Mouse (Mus musculus) hindbrain, embryonic 12.5 days (tissue): Measurements from ENCODE around the gene Slc4a2. TPM values are rescaled to one million over a fixed set of nuclear protein-coding genes. Genes with fewer than 3 reads are reported as not detected.

ENCODE experiments used
- ATAC-seq: fragments of 200-750 bp; cut with Nextera tagmentation; 2 replicates; pipeline ENCODE4 v1.8.0; 2017; ENCODE audit warnings: moderate TSS enrichment; ENCODE audit not compliant: low FRiP score
- H3K27ac ChIP-seq: fragments of 300-500 bp; sonication (generic); 2 replicates; pipeline ENCODE4 v1.5.1; 2016; ENCODE audit warnings: mild to moderate bottlenecking
- H3K27me3 ChIP-seq: fragments of 300-500 bp; sonication (generic); 2 replicates; pipeline ENCODE4 v1.6.1; 2016; ENCODE audit warnings: mild to moderate bottlenecking
- H3K36me3 ChIP-seq: fragments of 300-500 bp; sonication (generic); 2 replicates; pipeline ENCODE4 v1.6.1; 2016; ENCODE audit warnings: mild to moderate bottlenecking
- H3K4me1 ChIP-seq: fragments of 300-500 bp; sonication (generic); 2 replicates; pipeline ENCODE4 v1.6.1; 2016
- H3K4me2 ChIP-seq: fragments of 300-500 bp; sonication (generic); replicated peaks from 2 replicates; pipeline ENCODE4 v1.6.1; 2016; ENCODE audit warnings: mild to moderate bottlenecking
- H3K4me3 ChIP-seq: fragments of 300-500 bp; sonication (generic); 2 replicates; pipeline ENCODE4 v1.5.1; 2016; ENCODE audit warnings: mild to moderate bottlenecking
- H3K9ac ChIP-seq: fragments of 300-500 bp; sonication (generic); 2 replicates; pipeline ENCODE4 v1.6.1; 2016; ENCODE audit warnings: mild to moderate bottlenecking, moderate library complexity
- H3K9me3 ChIP-seq: fragments of 300-500 bp; sonication (generic); replicated peaks from 2 replicates; pipeline ENCODE4 v1.6.1; 2016; ENCODE audit warnings: mild to moderate bottlenecking
- WGBS: fragments of 180-500 bp; shearing (Covaris S2); methylation state at CpG from one replicate; pipeline ENCODE4 v1.1.7; 2016; 5-methylcytosine and 5-hydroxymethylcytosine counted together
- polyA plus RNA-seq: library from polyadenylated mRNA; unstranded; fragments of >200 nt; fragmentation: Nextera tagmentation; extraction: Ambion mirVana; gene quantifications from 2 replicates; pipeline ENCODE4 v1.2.1, GENCODE M21; 2016

Gene Slc4a2
- 38.1 and 39.9 TPM in 2 replicates for polyA plus RNA-seq

- WGBS = under 1% methylated on average over 46 of the region's 46 CpGs
- peaks cover 25% of the 10 kb centered on the region for H3K36me3 ChIP-seq
- H3K4me1 ChIP-seq = peaks cover 55% of the 10 kb centered on the region
- H3K4me2 ChIP-seq = peak within 1 kb of the TSS; percentile 80
- H3K27me3 ChIP-seq = peaks cover 13% of the 10 kb centered on the region; the same call in 1 of the 2 replicates
- H3K4me3 ChIP-seq = peak within 1 kb of the TSS; percentile 57
- peak; percentile 94 for ATAC-seq
- H3K27ac ChIP-seq = peak within 1 kb of the TSS; percentile 90
- no peaks in the 10 kb centered on the region for H3K9me3 ChIP-seq
- peak within 1 kb of the TSS; percentile 73 for H3K9ac ChIP-seq
Measured at GRCm38 (mm10) chr5:24423129-24424003, at the start of gene Slc4a2, which contains the start of gene Cdk5. Gene Slc4a2, plus strand, starts transcription at chr5:24423837. Gene Cdk5, minus strand, starts transcription at chr5:24423530.

DNA sequence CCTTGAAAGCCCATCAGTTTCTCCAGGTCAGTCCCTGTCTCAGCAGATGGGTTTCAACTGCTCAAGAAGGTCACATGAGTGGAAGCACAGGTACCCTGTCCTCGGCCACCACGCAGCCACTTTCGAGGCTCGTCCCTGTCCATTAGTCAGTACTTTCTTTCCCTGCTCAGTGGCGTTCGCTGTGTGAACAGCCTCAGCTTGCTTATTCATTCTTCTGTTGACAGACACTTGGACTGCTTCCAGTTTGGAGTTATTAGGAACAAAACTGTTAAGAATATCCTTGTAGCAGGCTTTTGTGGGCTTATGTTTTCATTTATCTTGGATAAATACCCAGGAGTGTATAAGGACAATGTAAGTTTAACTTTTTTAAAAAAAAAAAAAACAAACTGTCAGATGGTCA, 49.4 kb upstream of the Slc4a2 start:
- no peaks in the 10 kb centered on the region for H3K36me3 ChIP-seq
- 48% methylated on average over 6 of the region's 6 CpGs for WGBS
- no peak overlapping the region for H3K27ac ChIP-seq
- no peaks in the 10 kb centered on the region for H3K4me1 ChIP-seq
- no peak overlapping the region for H3K9ac ChIP-seq
- ATAC-seq = no peak
- H3K4me3 ChIP-seq = no peak overlapping the region
- H3K27me3 ChIP-seq = no peaks in the 10 kb centered on the region
- H3K9me3 ChIP-seq = no peaks in the 10 kb centered on the region
- H3K4me2 ChIP-seq = no peak overlapping the region

- H3K36me3 ChIP-seq = no peaks in the 10 kb centered on the region
- H3K4me1 ChIP-seq = no peaks in the 10 kb centered on the region
- ATAC-seq = no peak
- no peak overlapping the region for H3K4me3 ChIP-seq
- no peak overlapping the region for H3K27ac ChIP-seq
- H3K9me3 ChIP-seq = no peaks in the 10 kb centered on the region
- WGBS = 87% methylated on average over 7 of the region's 7 CpGs
- H3K4me2 ChIP-seq = no peak overlapping the region
- no peaks in the 10 kb centered on the region for H3K27me3 ChIP-seq
- no peak overlapping the region for H3K9ac ChIP-seq
Measured at GRCm38 (mm10) chr5:24374666-24375328, 48.8 kb upstream of the Slc4a2 start.

DNA sequence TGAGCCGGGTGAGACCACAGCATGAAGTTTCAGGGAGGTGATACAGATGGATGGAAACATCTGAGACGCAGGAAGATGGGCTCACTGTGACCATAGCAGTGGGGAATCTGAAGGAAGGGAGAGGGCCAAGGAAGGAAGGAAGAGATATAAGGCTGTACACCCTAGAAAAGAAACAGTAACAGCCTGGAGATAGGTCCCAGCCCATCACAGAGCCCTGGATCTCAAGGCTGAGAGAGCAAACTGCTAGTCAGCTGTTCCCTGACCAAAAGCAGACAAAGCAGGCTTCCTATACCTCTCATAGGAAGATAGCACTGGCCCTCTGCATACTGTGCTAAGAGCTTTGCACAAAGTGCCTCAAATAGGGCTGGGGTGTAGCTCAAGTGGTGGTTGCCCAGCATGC, 44.9 kb upstream of the Slc4a2 start:
- Histone ChIP-seq H3K9ac (no peak overlapping the region), H3K4me2 (no peak overlapping the region), H3K4me3 (no peak overlapping the region), H3K36me3 (no peaks in the 10 kb centered on the region), H3K4me1 (peaks cover 7% of the 10 kb centered on the region; the same call in 1 of the 2 replicates), H3K27me3 (no peaks in the 10 kb centered on the region), H3K27ac (no peak overlapping the region), H3K9me3 (no peaks in the 10 kb centered on the region)
- no peak for ATAC-seq
- WGBS = 82% methylated on average over 2 of the region's 2 CpGs

DNA sequence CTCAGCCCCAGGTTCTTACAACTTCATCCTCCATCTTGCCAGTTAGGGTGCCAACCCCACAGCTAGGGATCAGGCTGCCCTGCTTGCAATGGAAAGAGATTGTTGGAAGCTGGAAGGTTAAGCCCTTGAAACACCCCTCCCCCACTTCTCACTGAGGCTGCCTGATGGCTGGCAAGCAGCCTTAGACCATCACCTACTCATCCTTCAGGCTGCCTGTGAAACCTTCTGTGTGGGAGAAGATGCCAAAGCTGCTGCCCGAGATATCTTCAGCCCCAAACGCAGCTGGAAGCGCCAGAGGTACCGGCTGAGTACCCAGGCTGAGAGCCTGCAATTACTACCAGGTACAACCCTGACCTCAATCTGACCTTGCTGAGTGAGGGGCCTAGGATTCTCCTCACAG, 44.1 kb upstream of the Slc4a2 start:
- peaks cover 11% of the 10 kb centered on the region for H3K4me1 ChIP-seq
- ATAC-seq = no peak
- no peak overlapping the region for H3K27ac ChIP-seq
- WGBS = 69% methylated on average over 4 of the region's 4 CpGs
- no peaks in the 10 kb centered on the region for H3K36me3 ChIP-seq
- no peak overlapping the region for H3K4me2 ChIP-seq
- H3K27me3 ChIP-seq = peaks cover 1% of the 10 kb centered on the region; the same call in 1 of the 2 replicates
- no peaks in the 10 kb centered on the region for H3K9me3 ChIP-seq
- no peak overlapping the region for H3K4me3 ChIP-seq
- H3K9ac ChIP-seq = no peak overlapping the region

DNA sequence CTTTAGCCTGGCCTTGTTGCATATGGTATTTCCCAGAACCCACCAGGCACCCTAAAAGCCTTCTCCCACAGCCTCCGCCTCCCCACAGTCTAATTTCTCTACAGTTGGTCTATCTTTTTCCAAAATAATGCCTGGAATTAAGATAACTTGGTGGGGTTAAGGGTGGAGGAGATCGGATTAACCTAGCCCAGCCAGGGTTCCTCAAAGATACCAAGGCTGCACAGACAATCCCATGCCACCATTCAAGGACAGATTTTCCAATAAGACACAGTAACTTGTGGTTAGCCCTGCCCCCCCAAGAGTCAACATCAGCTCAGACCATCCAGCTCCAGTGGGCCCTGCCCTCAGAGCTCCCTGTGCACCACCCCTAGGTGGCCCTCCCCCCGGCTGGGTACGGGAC, 43.1 kb upstream of the Slc4a2 start:
- Histone ChIP-seq H3K9me3 (no peaks in the 10 kb centered on the region), H3K4me3 (no peak overlapping the region), H3K27me3 (peaks cover 9% of the 10 kb centered on the region), H3K4me2 (no peak overlapping the region), H3K4me1 (peaks cover 11% of the 10 kb centered on the region), H3K36me3 (no peaks in the 10 kb centered on the region), H3K9ac (no peak overlapping the region), H3K27ac (no peak overlapping the region)
- 96% methylated on average over 4 of the region's 4 CpGs for WGBS
- ATAC-seq = no peak

DNA sequence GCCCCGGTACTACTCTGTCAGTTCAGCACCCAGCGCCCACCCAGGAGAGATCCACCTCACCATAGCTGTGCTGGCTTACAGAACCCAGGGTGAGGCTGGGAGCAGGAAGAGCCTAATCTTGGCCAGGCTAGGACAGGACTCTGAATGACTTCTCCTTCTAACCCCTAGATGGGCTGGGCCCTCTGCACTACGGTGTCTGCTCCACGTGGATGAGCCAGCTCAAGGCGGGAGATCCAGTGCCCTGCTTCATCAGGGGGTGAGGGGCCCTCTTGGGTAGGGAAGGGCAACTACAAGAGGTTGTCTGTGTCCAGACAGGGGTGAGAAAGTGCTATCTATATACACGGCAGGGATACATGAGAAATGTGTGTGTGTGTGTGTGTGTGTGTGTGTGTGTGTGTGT, 42.2 kb upstream of the Slc4a2 start:
- H3K9ac ChIP-seq = no peak overlapping the region
- 74% methylated on average over 6 of the region's 6 CpGs for WGBS
- H3K27ac ChIP-seq = no peak overlapping the region
- no peak overlapping the region for H3K4me3 ChIP-seq
- H3K4me1 ChIP-seq = peaks cover 11% of the 10 kb centered on the region
- H3K9me3 ChIP-seq = no peaks in the 10 kb centered on the region
- H3K27me3 ChIP-seq = peaks cover 19% of the 10 kb centered on the region
- no peak for ATAC-seq
- H3K4me2 ChIP-seq = no peak overlapping the region
- no peaks in the 10 kb centered on the region for H3K36me3 ChIP-seq

- Histone ChIP-seq H3K4me3 (no peak overlapping the region), H3K27ac (no peak overlapping the region), H3K36me3 (no peaks in the 10 kb centered on the region), H3K4me1 (peaks cover 14% of the 10 kb centered on the region), H3K4me2 (no peak overlapping the region), H3K27me3 (peaks cover 24% of the 10 kb centered on the region), H3K9me3 (no peaks in the 10 kb centered on the region), H3K9ac (no peak overlapping the region)
- 56% methylated on average over 2 of the region's 2 CpGs for WGBS
- no peak for ATAC-seq
Measured at GRCm38 (mm10) chr5:24381988-24382387, 41.6 kb upstream of the Slc4a2 start.

- H3K27ac ChIP-seq = peak overlapping the region; percentile 1; the same call in 1 of the 2 replicates
Measured at GRCm38 (mm10) chr5:24383026-24383859, 40.4 kb upstream of the Slc4a2 start.

GRCm38 (mm10) chr5:24384407-24384806, 39.2 kb upstream of the Slc4a2 start:
- H3K27me3 ChIP-seq = peaks cover 47% of the 10 kb centered on the region
- 68% methylated on average over 6 of the region's 6 CpGs for WGBS

More at GRCm38 (mm10) chr5:24383026-24383859, 40.4 kb upstream of the Slc4a2 start:
- Histone ChIP-seq H3K4me3 (peak overlapping the region; percentile 43), H3K27me3 (peaks cover 37% of the 10 kb centered on the region), H3K9ac (peak overlapping the region; percentile 56), H3K9me3 (no peaks in the 10 kb centered on the region), H3K4me2 (peak overlapping the region; percentile 63), H3K4me1 (peaks cover 26% of the 10 kb centered on the region), H3K36me3 (no peaks in the 10 kb centered on the region)
- under 1% methylated on average over 34 of the region's 34 CpGs for WGBS
- peak; percentile 85 for ATAC-seq

DNA sequence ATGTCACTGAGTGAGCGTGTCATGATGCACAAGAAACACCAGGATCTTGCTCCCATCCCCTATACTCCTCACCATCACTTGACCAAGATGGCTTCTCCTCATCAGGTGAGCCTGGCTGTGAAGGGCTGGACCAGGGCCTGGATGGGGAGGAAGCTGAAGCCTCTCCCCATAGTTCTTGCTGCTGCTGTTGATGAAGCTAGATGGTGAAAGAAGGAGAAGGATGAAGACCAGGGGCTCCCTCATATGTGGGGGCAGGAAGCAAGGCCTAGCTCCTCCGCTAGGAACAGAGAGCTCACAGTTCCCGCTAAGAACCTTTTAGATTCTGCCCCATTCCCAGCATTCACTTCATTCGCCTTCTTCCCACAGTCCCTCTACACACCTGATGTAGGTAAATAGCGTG, 38.3 kb upstream of the Slc4a2 start:
- H3K36me3 ChIP-seq = no peaks in the 10 kb centered on the region
- peaks cover 28% of the 10 kb centered on the region for H3K4me1 ChIP-seq
- no peak overlapping the region for H3K27ac ChIP-seq
- H3K4me2 ChIP-seq = no peak overlapping the region
- 91% methylated on average over 5 of the region's 5 CpGs for WGBS
- no peak overlapping the region for H3K9ac ChIP-seq
- no peak overlapping the region for H3K4me3 ChIP-seq
- peaks cover 54% of the 10 kb centered on the region for H3K27me3 ChIP-seq
- no peaks in the 10 kb centered on the region for H3K9me3 ChIP-seq
- no peak for ATAC-seq

More at GRCm38 (mm10) chr5:24384407-24384806, 39.2 kb upstream of the Slc4a2 start:
- Histone ChIP-seq H3K4me1 (peaks cover 28% of the 10 kb centered on the region), H3K9ac (no peak overlapping the region), H3K9me3 (no peaks in the 10 kb centered on the region), H3K27ac (no peak overlapping the region), H3K4me2 (no peak overlapping the region), H3K36me3 (no peaks in the 10 kb centered on the region), H3K4me3 (no peak overlapping the region)
- ATAC-seq = no peak
